Mouse (Mus musculus) mature B cell (primary cell): ENCODE measurements around the gene Nav2.

Experiments used
- in situ Hi-C: fragments of 300-500 bp; cut with MboI; formaldehyde crosslinking; loops from 2 replicates; pipeline ENCODE4 v1.14.3; 2019

Nav2 gene

DNA sequence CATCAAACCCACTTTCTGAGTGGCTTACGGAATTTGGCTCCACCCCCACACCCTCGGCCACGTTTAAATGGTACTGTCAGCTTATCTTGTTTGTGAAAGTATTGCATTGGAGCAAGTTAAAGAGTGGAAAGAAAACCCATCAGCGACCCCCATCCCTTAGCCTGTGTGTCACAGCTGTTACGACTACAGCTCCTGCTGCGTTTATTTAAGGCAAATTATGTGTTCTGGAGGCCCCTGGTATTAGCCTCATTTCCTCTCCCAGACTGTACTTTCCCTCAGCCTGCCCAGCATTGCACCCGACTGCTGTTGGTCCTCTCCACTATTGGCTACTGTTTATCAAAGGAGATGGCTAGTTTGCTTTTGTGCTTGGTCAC is 569.4 kb downstream of the Nav2 start:
- in situ Hi-C loops, result no loop called here

DNA sequence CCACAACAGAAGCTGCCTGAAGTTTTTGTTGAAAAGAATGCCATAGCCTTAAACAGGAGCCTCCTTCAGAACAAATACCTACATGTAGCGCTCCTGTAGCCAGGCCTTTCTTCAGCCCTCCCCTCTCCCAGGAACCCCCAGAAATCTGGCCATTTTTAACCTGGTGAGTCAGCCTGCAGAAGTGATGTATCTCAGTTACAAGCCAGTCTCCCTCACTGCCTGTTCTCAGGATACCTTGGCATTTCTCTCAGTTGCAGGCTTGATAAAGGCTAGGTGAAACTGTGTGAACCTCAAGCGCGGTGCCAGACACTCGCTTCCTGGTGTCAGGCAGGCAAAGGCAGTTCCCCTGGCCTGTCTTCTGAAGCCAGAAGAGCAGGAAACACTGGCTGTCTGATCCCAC is 570.4 kb downstream of the Nav2 start:
- in situ Hi-C loops, result no loop called here

- in situ Hi-C loops, result no loop called here
Measured at GRCm38 (mm10) chr7:49480962-49481361, 572.4 kb downstream of the Nav2 start.

DNA sequence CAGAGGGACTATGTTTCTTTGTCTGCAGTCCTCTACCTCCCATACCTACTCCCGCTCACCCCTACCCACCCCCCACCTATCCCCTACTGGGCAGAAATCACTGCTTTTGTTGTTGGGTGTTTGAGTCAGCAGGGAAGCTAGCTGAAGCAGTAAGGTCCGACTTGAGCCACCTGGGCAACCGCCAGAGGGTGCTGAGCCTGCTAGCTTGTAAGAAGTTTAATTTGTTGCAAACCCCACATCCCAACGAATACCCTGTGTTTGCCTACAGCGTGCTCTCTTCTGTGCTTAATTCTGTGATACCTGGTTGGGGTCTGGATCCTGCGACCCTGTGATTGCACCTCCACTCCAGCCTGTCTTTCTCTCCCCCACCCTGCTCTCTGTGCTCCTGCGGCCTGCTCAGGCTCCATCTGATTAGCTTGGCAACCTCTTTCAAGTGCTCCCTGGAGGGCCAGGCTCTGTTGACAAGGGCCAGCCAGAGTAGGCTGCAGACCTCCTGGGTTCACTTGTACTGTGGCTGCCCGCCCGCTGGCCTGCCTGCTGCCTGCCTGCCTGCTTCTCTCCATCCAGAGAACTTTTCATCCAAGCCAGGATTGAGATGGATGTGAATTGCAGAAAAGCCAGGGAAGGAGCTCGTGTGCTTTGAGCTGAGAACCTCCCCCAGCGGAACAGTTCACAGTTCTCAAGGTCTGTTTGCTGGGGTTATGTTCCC is 575.7 kb downstream of the Nav2 start:
- in situ Hi-C loops, result no loop called here

DNA sequence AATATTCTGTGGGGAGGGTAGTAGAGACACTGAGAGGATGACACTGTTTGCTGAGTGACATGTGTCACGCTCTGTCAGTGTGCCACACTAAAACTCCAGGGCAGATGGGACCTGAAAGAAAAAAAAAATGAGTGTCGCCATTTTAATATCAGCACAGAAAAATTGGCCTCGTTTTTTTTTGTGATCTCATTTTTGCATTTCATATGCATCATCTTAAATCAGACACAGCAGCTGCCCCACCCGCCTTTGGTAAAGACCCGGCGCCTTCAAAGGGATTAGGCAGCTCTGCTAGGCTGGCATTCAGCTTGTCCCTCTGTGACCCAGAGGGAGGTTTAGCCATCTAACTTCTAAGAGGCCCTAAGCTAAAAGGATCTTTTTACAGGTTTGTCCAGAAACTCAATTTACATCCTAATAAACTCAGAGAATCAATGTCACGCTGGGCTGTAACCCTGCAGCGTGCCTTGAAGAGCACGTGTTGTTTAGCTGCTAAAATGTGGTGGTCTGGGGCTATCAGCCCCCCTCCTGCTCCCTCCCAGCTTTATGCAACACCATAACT is 576.9 kb downstream of the Nav2 start:
- in situ Hi-C loops, result no loop called here

DNA sequence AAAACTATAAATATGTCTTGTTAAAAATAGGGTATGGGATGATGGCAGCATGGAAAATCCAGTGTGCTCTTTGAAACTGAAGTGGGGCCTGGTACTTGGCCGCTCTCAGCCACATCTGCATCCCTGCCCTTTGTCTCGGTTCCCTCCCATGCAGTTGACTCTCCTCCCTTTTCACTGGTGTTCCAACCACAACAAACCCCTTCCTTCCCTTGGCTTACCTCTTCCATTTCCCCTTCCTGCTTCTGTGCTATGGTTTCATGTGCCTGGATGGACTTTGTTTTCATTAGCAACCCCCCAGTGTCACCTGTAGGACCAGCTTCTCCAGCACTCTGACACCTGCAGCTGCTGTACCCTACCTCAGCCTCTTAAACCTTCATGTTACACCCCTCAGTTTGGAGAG is 578.8 kb downstream of the Nav2 start:
- in situ Hi-C loops, result no loop called here

- in situ Hi-C loops, result no loop called here
Measured at GRCm38 (mm10) chr7:49488493-49489087, 580.1 kb downstream of the Nav2 start.

- in situ Hi-C loops, result no loop called here
Measured at GRCm38 (mm10) chr7:49490814-49491213, 582.3 kb downstream of the Nav2 start.

GRCm38 (mm10) chr7:49492622-49493021 is 584.1 kb downstream of the Nav2 start:
- in situ Hi-C loops, result no loop called here

DNA sequence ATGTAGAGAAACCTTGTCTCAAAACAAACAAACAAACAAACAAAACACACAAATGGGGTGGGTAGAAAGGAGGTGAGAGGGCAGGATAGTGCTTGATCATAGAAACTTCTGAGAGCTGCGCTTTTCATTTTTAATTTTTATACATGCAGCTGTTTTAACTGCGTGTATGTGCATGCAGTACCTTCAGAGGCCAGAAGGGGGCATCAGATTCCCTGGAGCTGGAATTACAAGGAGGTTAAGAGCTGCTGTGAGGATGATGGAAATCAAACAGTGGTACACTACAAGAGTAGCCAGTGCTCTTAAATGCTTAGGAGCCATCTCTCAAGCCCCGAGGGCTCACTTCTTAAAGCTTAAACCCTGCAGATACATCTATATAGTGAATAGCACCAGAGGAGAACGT is 584.7 kb downstream of the Nav2 start:
- in situ Hi-C loops, result no loop called here

DNA sequence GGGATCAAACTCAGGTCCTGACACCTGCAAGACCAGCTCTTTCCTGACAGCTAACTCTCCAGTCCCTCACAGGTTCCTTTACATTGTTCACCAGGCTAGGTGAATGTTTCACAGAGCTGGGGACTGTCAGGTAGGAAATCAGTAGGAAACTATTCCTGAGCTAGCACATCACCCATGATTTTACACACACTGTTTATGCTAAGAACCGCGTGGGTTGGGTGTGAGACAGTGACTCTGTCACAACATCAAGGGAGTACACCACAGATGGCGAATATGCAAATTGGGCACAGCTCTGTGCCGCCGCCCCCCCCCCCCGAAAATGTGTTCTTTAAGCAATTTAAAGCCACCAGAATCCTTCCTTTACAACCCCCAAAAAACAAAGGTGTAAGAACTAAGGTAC is 586.1 kb downstream of the Nav2 start:
- in situ Hi-C loops, result no loop called here

- in situ Hi-C loops, result no loop called here
Measured at GRCm38 (mm10) chr7:49496111-49496510, 587.6 kb downstream of the Nav2 start.

DNA sequence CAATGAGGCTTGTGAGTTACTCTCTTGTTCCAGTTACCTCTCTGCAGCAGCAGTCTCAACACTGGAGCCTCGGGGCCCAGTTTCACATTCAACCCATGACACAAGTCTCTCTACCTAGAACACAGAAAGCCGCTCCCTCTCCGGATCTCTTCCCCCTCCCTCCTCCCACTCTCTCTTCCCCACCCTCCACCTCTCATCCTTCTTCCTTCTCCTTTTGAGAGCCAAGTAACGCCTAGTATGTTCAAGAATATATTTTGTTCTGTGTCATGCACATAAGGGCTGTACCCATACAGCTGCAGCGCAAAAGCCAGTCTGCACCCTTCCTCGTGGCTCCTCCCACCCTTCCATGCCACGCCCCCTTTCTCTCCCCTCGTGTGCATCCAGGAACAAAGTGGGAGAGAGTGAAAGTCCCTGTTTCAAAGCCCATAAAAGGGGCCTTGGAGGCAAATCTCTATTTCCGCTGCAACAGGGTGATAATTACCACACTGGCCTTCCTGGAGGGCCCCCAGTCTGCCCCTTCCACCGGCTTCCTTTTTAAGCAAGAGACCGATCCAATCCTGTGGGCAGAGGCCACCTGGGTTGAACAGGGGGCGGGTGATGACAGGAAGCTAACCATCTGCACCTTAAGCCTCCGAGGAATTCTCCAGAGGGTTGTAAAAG is 588.4 kb downstream of the Nav2 start:
- in situ Hi-C loops, result no loop called here

- in situ Hi-C loops, result no loop called here
Measured at GRCm38 (mm10) chr7:49497426-49497892, 588.9 kb downstream of the Nav2 start.

GRCm38 (mm10) chr7:49499598-49499997 is 591.1 kb downstream of the Nav2 start:
- in situ Hi-C loops, result no loop called here

GRCm38 (mm10) chr7:49500916-49501315 is 592.4 kb downstream of the Nav2 start:
- in situ Hi-C loops, result no loop called here

- in situ Hi-C loops, result no loop called here
Measured at GRCm38 (mm10) chr7:49503419-49503818, 594.9 kb downstream of the Nav2 start.

DNA sequence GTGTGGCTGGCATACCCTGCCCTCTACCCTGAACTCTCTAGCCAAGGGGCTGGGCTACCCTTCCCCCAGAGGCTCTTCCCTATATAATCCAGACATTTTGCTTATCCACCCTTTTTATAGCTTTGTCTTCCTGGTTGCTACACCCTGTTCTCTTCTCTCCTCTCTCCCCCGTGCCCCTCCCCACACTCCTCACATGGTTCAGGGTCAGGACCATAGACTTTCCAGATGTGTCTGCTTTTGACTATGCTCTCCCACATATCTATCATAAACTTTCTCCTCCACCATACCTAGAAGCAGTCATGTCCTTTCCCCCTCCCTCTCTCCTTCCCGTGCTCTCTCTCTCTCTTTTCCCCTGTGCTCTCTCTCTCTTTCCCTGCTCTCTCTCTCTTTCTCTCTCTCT is 595.4 kb downstream of the Nav2 start:
- in situ Hi-C loops, result no loop called here

GRCm38 (mm10) chr7:49504297-49504696 is 595.8 kb downstream of the Nav2 start:
- in situ Hi-C loops, result no loop called here

- in situ Hi-C loops, result no loop called here
Measured at GRCm38 (mm10) chr7:49505024-49505423, 596.5 kb downstream of the Nav2 start.

DNA sequence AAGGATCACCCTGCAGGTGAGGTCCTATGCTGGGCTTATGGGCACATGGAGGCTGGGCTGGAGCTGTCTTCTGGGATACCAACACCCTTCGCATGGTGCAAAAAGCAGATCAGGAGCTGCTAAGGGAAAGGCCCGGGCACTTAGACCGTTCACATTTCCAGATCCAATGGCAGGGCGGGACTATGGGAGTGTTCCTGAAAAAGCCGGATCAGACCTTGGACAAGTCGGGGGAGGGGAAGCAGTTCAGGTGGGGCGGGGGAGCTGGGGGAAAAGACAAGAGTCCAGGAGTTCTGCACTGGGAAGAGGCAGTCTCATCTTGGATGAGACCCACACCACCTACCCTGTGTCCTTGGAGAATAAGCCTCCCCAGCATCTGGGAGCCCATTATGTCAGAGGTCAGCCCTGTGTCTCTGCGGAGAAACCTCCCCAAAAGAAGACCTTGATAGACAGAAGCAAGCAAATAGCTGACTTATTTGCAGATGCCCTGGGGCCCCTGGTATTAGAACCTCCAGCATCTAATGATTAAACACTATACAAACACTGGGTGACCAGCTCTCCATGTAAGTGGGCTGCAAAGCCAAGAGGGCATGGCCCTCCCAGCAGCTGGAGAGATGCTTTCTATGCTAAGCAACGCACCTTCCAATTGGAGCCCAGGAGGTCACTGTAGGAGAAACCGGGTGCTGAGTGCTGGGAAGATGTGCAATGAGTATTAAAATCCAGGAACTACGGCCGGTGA is 597.7 kb downstream of the Nav2 start:
- in situ Hi-C loops, result no loop called here

DNA sequence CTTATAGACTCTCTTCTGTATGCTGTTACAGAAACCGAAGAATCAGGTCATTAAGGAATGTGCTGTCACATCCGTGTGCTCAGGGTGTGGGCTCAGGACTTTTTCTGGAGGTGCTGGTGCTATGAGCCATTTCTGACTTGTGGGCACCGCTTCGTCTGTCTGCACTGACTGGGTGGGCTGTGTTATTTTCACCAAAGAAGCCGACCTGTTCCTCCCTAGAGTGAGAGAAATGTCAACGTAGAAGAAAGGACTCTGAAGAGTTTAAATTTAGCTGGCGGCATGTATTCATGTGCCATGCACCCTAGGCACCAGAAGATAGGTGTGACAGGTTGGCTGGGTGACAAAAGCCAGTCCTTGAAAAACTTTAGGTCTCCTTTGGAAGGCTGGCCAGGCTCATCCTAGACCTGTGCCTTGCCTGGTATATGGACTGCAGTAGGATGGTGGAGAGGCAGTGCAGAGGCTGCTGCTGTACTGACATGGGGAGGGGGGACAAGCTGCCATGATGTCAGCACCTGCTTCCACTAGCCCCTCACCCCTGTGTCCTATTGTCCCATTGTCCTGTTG is 599.5 kb downstream of the Nav2 start:
- in situ Hi-C loops, result no loop called here
